Mouse (Mus musculus): ENCODE data around the gene 1700066M21Rik. TPM values are rescaled to one million over a fixed set of nuclear protein-coding genes. Genes with fewer than 3 reads are reported as not detected.
A peak's percentile ranks its signal among the peaks of the same experiment; 100 is the strongest.

Gene 1700066M21Rik
- total RNA-seq, 2 experiments from 2014 or later, result 22.2 to 24.5 TPM

DNA sequence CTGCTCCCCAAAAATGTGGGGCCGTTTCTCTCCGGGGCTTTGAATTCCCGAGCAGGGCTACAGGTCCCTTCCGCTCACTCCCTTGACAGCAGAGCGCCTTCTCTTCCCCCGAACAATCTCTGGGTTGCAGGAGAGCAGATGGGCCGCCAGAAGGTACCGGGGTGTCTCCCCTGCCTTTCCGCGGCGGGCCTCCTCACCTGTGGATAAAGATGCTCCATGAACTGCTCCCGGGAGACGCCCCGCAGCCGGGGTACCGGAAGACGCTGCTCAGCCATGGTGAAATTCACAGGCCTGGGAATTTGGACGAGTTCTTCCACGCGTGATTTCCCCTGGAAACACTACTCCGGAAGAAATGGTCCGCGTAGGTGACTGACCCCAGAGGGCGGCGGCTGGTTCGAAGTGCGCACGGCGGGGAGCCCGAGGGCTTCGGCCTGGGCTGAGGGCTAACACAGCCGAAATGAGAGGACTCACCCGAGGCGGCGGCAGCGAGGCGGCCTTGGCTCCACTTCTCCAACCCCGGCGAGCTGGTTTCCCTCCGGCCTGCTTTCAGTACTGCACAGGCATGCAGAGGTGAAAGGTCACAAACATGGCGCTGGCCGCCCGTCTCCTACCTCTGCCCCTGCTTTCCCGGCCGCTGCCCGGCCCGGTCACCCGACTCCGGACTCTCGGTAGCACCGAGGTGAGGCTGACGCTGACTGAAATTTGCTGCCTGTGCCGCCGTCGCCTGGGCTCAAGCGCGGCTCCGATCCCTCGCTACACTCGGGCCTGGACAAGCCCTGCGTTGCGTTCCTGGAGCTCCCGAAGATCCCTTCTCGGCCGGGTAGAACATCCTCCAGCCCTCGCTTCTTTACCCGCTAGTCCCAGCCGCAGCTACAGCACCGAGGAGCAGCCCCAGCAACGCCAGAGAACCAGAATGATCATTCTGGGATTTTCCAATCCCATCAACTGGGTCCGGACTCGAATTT lies 29.0 kb downstream of the 1700066M21Rik start, which contains the start of the genes Maip1 and Tyw5:
TSS of gene Maip1 (plus strand) at position 142 of the 965 bp plus-strand sequence.
TSS of gene Tyw5 (minus strand) at position 915 of the 965 bp plus-strand sequence.
- peak; percentile 25; the same call in 1 of the 2 replicates for TF ChIP-seq CTCF (conservative IDR thresholded peaks at IDR 0.05)
- peak; percentile 76 to 79 for DNase-seq (ENCODE audit: low spot score in 2 of 2)

DNA sequence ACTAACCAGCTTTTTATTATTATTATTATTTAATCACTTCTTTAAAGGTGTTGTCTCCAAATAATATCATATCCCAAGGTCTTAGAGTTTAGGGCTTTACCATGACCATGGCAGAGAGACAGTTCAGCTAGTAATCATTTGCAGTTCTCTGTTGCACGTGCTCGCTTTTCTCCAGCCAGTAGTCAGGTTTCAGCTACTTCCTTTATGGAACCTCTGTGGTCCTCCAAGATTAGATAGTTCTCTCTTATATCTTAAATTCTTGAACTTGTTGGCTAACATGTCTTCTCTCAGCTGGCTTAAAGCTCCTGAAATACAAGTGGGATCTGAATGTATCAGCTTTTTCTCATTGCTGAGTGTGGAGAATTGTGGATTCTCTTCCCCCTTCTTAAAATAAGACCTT lies 31.6 kb downstream of the 1700066M21Rik start:
- Histone ChIP-seq H3K4me3 (0 out of 2 replicates have a peak overlapping the region, but pooled peaks have one; percentile 4), H3K27ac (no peak overlapping the region)
- no peak for TF ChIP-seq CTCF (conservative IDR thresholded peaks at IDR 0.05)
- no peak for DNase-seq (ENCODE audit: low spot score in 2 of 2)

More for the DNA sequence above, 29.0 kb downstream of the 1700066M21Rik start, which contains the start of the genes Maip1 and Tyw5:
- H3K4me3 ChIP-seq, result peak within 1 kb of the TSS; percentile 78
- H3K27ac ChIP-seq, result peak within 1 kb of the TSS; percentile 98

DNA sequence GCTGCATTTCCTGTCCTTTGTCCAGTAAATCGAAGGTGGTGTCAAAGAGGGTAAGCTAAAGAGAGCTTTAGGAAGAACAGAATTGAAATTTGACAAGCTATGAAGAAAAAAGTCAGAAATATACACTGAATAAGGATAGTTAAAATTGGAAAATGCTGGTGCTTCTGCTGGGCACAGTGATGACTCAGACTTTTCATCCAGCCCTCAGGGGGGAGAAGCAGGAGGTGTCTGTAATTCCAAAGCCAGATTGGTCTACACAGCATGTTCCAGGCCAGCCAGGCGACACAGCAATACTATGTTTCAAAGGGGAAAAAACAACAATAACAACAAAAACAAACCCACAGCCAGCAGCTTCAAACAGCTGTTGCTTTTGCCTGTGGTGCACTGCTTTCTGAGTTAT lies 36.0 kb downstream of the 1700066M21Rik start:
- no peak for DNase-seq (ENCODE audit: low spot score in 2 of 2)
- no peak overlapping the region for H3K27ac ChIP-seq
- no peak overlapping the region for H3K4me3 ChIP-seq
- TF ChIP-seq CTCF (conservative IDR thresholded peaks at IDR 0.05), result no peak

DNA sequence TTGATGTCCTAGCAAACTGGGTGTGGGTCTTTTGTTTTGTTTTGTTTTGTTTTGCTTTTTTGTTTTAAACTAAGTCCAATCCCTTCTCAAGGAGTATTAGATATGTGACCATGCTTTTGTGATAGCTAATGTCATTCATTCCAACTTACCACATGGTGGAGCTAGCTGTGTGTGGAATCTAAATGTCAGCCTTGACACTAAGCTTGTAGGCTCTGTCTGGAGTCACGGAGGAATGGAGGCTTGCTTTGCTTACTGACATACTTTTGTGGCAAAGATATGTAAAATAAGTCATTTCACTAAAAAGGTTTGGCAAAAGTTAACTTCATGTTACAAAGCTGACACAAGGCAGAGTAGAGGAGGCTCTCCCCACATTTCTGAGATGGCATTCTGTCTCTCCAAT lies 46.3 kb downstream of the 1700066M21Rik start:
- H3K27ac ChIP-seq, result no peak overlapping the region
- TF ChIP-seq CTCF (conservative IDR thresholded peaks at IDR 0.05), result peak; percentile 78
- no peak overlapping the region for H3K4me3 ChIP-seq
- peak; percentile 41 to 54 for DNase-seq (ENCODE audit: low spot score in 2 of 2)

DNA sequence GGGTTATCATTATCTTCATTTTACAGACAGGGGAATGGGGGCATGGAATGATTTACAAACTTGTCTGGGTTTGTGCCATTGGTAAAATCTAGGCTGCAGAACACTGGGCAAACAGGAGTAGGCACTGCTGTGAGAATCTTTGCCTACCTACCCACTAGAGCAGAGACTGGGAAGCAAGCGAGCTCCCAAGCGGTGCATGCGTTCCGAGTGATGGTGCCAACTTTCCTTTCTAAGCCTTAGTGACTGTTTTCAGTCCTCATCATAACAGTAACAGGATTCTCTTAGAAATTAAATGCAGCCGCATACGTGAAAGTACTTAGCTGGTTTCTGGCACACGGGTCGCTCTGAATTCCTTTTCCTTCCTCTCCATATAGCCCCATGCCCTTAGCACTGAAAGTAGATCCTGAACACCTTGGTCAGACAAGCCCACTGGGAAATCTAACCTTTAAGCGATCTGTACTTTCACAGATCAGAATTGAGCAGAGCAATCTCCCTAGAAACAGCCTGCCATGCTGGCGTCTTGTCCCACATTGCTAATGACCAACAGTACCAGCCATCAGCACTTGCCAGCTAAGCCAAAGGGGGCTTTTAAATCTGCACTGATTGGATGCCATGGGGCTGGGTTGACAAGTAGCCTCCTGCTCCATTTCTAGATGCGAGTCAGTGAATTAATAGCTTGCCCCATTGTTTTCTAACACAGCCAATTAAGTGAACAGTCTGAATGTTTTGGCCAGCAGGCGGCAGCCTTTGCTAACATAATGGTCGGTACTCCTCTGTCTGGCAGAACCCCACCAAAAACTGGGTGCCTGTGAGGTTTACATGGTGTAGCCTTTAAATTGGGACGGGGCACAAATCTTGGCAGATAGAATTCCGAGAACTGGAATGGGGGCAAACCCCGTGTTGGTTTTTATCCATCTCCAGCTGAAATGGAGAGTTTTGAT lies 51.2 kb downstream of the 1700066M21Rik start:
- Histone ChIP-seq H3K4me3 (peak overlapping the region; percentile 52), H3K27ac (peak overlapping the region; percentile 46; the same call in 1 of the 2 replicates)
- TF ChIP-seq CTCF (conservative IDR thresholded peaks at IDR 0.05), result peak; percentile 90
- peak; percentile 84 to 93 for DNase-seq (ENCODE audit: low spot score in 2 of 2)

DNA sequence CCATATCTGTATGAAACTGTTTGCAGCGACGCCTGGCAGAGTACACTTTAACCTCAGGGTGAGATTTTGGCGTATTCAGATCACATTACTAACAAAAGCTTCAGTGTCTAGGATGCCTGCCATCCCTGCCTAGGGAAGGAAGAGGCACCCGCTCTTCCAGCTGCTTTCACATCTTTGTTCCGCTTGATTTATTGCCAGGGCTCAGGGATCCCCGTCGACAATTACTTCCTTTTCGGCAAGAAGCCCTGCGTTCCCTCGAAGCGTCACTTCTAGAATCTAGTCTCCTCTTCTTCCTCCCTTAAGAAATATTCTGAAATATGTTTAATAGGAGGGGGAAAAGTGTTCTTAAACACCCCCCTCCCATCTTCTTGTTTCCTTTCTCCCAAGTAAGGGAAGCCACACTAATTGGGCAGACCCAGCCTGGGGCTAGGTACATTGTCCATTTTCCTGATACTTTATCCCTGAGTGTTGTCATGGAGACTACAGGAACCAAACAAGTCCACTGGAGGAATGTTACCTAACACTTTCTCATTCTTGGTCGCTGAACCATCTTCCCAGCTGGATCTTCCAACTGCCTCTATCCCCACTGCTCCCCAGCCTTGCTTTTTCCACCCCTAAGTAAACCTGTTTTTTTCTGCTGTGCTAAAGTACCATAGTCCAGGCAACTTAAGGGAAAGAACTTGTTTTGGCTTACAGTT lies 52.5 kb downstream of the 1700066M21Rik start:
- H3K4me3 ChIP-seq, result no peak overlapping the region; the same call in 1 of the 2 replicates
- DNase-seq (ENCODE audit: low spot score in 2 of 2), result no peak
- TF ChIP-seq CTCF (conservative IDR thresholded peaks at IDR 0.05), result no peak
- H3K27ac ChIP-seq, result no peak overlapping the region

DNA sequence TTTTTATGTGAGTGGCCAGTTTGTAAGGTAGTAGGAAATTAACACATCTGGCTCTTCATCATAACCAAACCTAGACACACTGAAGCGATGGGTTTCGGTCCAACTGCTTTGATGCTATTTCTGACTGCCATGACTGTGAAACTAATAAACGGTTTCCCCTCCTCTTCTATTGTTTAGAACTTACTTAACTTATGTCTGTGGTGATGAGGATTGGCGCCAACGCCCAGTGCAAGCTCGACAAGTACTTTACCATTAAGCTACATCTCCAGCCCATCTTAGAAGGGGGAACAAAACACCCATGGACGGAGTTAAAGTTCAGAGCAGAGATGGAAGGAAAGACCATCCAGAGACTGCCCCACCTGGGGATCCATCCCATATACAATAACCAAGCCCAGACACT lies 55.7 kb downstream of the 1700066M21Rik start:
- no peak for DNase-seq (ENCODE audit: low spot score in 2 of 2)
- H3K4me3 ChIP-seq, result no peak overlapping the region
- no peak overlapping the region for H3K27ac ChIP-seq
- TF ChIP-seq CTCF (conservative IDR thresholded peaks at IDR 0.05), result no peak

Other genes with a start within 250 kb of the 1700066M21Rik start
- gene Maip1, start 28.7 kb downstream of the 1700066M21Rik start, total RNA-seq (2021), result 10 to 100 TPM; 12.1 to 12.5 TPM
- 10 to 100 TPM; 23.8 to 25.9 TPM for gene Tyw5, start 29.5 kb downstream of the 1700066M21Rik start, total RNA-seq (2021)